Mouse (Mus musculus) hindbrain, embryonic 15.5 days (tissue): ENCODE data around the gene Pou3f1. TPM values are rescaled to one million over a fixed set of nuclear protein-coding genes. Genes with fewer than 3 reads are reported as not detected.

Experiments used
- ATAC-seq: fragments of 200-750 bp; cut with Nextera tagmentation; 2 replicates; pipeline ENCODE4 v1.8.0; 2017; ENCODE audit warnings: low read depth, moderate number of reproducible peaks, moderate TSS enrichment; ENCODE audit not compliant: low FRiP score
- H3K27ac ChIP-seq: fragments of 300-500 bp; sonication (generic); replicated peaks from 2 replicates; pipeline ENCODE4 v1.5.1; 2015; ENCODE audit warnings: mild to moderate bottlenecking, inconsistent platforms
- H3K27me3 ChIP-seq: fragments of 300-500 bp; sonication (generic); 2 replicates; pipeline ENCODE4 v1.6.1; 2015; ENCODE audit warnings: control low read depth, inconsistent platforms
- H3K36me3 ChIP-seq: fragments of 300-500 bp; sonication (generic); 2 replicates; pipeline ENCODE4 v1.6.1; 2015; ENCODE audit warnings: control low read depth, inconsistent platforms
- H3K4me1 ChIP-seq: fragments of 300-500 bp; sonication (generic); replicated peaks from 2 replicates; pipeline ENCODE4 v1.6.1; 2015; ENCODE audit warnings: control low read depth, inconsistent platforms
- H3K4me2 ChIP-seq: fragments of 300-500 bp; sonication (generic); 2 replicates; pipeline ENCODE4 v1.6.1; 2015; ENCODE audit warnings: moderate library complexity, mild to moderate bottlenecking, inconsistent platforms
- H3K4me3 ChIP-seq: fragments of 300-500 bp; sonication (generic); 2 replicates; pipeline ENCODE4 v1.5.1; 2015; ENCODE audit warnings: mild to moderate bottlenecking, inconsistent platforms
- H3K9ac ChIP-seq: fragments of 300-500 bp; sonication (generic); 2 replicates; pipeline ENCODE4 v1.6.1; 2015; ENCODE audit warnings: inconsistent platforms
- H3K9me3 ChIP-seq: fragments of 300-500 bp; sonication (generic); 2 replicates; pipeline ENCODE4 v1.6.1; 2016; ENCODE audit warnings: control low read depth, inconsistent platforms
- WGBS: fragments of 180-500 bp; shearing (Covaris S2); methylation state at CpG from one replicate; pipeline ENCODE4 v1.1.7; 2015; 5-methylcytosine and 5-hydroxymethylcytosine counted together
- polyA plus RNA-seq: library from polyadenylated mRNA; unstranded; fragments of >200 nt; fragmentation: Nextera tagmentation; extraction: Ambion mirVana; gene quantifications from 2 replicates; pipeline ENCODE4 v1.2.1, GENCODE M21; 2015

Gene Pou3f1
- polyA plus RNA-seq, 1 experiment from 2014 or later = 7.9 TPM

DNA sequence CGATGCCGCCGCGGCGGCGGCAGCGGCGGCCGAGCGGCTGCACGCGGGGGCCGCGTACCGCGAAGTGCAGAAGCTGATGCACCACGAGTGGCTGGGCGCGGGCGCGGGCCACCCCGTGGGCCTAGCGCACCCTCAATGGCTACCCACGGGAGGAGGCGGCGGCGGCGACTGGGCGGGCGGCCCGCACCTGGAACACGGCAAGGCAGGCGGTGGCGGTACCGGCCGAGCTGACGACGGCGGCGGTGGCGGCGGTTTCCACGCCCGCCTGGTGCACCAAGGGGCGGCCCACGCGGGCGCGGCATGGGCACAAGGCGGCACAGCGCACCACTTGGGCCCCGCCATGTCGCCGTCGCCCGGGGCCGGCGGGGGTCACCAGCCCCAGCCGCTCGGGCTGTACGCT is 1.2 kb downstream of the Pou3f1 start:
- Histone ChIP-seq H3K4me3 (peak overlapping the region; percentile 59), H3K9me3 (no peaks in the 10 kb centered on the region), H3K27me3 (peaks cover 63% of the 10 kb centered on the region), H3K9ac (peak overlapping the region; percentile 38), H3K36me3 (no peaks in the 10 kb centered on the region), H3K4me2 (peak overlapping the region; percentile 86), H3K27ac (0 out of 2 replicates have a peak overlapping the region, but pooled peaks have one; percentile 31), H3K4me1 (peaks cover 33% of the 10 kb centered on the region)
- WGBS = 2% methylated on average over 30 of the region's 61 CpGs
- ATAC-seq = peak; percentile 7

GRCm38 (mm10) chr4:124658412-124658851 is 1.8 kb downstream of the Pou3f1 start:
- no peaks in the 10 kb centered on the region for H3K36me3 ChIP-seq
- no peak for ATAC-seq
- peak overlapping the region; percentile 59 for H3K4me3 ChIP-seq
- peak overlapping the region; percentile 86 for H3K4me2 ChIP-seq
- H3K4me1 ChIP-seq = peaks cover 29% of the 10 kb centered on the region
- no peak overlapping the region for H3K9ac ChIP-seq
- H3K27ac ChIP-seq = no peak overlapping the region
- no peaks in the 10 kb centered on the region for H3K9me3 ChIP-seq
- H3K27me3 ChIP-seq = peaks cover 69% of the 10 kb centered on the region
- under 1% methylated on average over 39 of the region's 39 CpGs for WGBS

DNA sequence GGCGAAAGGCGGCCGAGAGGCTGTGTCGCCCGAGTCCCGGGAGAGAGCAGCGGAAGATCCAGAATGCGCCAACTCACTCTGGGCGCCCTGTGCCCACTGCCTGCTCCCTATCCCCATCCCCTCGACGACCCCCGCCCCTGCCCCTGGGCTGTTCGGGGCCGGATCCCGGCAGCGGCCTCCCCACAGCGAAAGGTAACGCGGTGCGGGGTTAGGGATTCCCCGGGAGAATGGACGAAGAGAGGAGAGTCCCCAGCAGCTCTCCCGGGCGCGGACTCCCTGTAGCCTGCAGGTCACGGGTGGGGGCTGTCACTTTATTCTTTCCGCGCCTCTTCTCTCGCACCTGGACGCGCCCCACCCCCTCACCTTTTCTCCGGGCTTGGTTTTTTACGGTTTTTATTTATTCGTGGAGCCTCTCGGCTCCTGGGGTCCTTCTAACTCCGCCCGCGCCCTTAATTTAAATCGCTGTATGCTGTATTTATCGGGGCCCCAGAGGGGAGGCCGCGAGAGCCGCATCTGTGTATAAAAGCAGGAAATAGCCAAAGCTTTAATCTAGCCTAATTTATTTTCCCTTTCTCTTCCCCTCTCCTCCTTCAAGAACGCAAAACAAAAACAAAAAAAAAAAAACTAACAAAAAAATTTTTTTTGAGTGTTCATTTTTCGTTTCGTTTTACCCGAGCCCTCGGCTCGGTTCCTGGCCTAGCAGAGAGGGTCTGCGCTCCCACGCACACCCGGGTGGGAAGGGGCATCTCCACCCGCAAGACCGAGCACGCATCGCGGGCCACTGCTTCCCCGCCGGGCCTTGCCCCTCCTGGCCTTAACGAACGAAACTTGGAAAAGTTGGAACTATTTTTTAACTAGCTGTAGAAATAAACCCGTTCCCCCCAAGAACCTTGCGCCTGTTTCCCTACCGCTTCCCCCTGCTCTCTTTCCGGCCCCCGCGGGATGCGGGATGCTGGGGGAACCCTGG is 2.9 kb downstream of the Pou3f1 start:
- H3K27me3 ChIP-seq = peaks cover 62% of the 10 kb centered on the region
- WGBS = 1% methylated on average over 68 of the region's 68 CpGs
- no peak for ATAC-seq

DNA sequence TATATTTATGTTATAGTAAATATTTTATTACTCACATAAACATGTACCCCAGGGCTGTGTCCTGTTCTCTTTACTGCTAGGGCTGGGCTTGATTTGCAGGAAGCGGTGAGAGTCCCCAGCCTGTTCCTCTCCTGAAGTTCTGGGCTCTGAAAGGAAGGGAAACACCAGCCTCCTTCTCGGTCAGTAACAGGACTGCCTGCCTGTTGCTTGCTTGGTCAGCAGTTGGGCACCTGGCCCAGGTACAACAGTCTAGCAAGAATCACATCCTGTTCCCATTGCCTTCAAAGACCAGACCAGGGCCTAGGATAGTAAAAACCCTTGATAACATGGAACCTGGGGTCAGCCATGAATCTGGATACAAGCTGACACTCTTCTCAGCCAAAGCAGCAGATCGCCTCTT is 4.0 kb downstream of the Pou3f1 start:
- 61% methylated on average over 3 of the region's 3 CpGs for WGBS
- Histone ChIP-seq H3K4me1 (peaks cover 38% of the 10 kb centered on the region), H3K27me3 (peaks cover 57% of the 10 kb centered on the region)

More for the DNA sequence above, 2.9 kb downstream of the Pou3f1 start:
- Histone ChIP-seq H3K4me3 (peak overlapping the region; percentile 59), H3K27ac (no peak overlapping the region), H3K9me3 (no peaks in the 10 kb centered on the region), H3K4me2 (peak overlapping the region; percentile 86), H3K36me3 (no peaks in the 10 kb centered on the region), H3K9ac (0 out of 2 replicates have a peak overlapping the region, but pooled peaks have one; percentile 14), H3K4me1 (peaks cover 35% of the 10 kb centered on the region)

DNA sequence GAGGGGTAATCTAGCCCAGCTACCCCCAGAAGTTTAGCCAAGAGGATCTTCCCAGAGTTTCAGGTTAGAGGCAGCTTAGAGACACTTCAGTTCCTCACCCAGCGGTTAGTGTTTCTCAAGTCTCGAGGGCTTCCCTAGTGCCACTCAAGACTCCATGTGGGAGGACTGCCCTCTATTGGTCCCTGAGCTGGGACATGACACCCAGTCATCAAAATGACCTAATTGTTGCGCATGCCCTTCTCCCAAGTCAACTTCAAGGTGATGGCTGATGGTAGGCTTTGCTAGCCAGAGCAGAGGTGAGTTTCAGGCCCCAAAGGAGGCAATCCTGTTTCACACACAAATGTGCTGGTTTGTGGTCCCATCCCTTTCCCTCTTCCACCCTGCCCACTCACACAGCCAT is 6.4 kb downstream of the Pou3f1 start:
- Histone ChIP-seq H3K27ac (no peak overlapping the region), H3K4me1 (peaks cover 33% of the 10 kb centered on the region), H3K9me3 (no peaks in the 10 kb centered on the region), H3K36me3 (no peaks in the 10 kb centered on the region), H3K4me2 (no peak overlapping the region), H3K27me3 (peaks cover 66% of the 10 kb centered on the region), H3K4me3 (no peak overlapping the region), H3K9ac (no peak overlapping the region)
- 55% methylated on average over 3 of the region's 3 CpGs for WGBS
- ATAC-seq = no peak

More for the DNA sequence above, 4.0 kb downstream of the Pou3f1 start:
- Histone ChIP-seq H3K4me3 (peak overlapping the region; percentile 12; the same call in 1 of the 2 replicates), H3K9me3 (no peaks in the 10 kb centered on the region), H3K9ac (no peak overlapping the region), H3K36me3 (no peaks in the 10 kb centered on the region), H3K27ac (no peak overlapping the region), H3K4me2 (peak overlapping the region; percentile 33)
- ATAC-seq = no peak

GRCm38 (mm10) chr4:124664185-124664584 is 7.6 kb downstream of the Pou3f1 start:
- peaks cover 26% of the 10 kb centered on the region for H3K4me1 ChIP-seq
- no peak overlapping the region for H3K27ac ChIP-seq
- no peak overlapping the region for H3K4me3 ChIP-seq
- H3K4me2 ChIP-seq = no peak overlapping the region
- peaks cover 58% of the 10 kb centered on the region for H3K27me3 ChIP-seq
- no peak overlapping the region for H3K9ac ChIP-seq
- ATAC-seq = no peak
- no peaks in the 10 kb centered on the region for H3K9me3 ChIP-seq
- WGBS = 49% methylated on average over 9 of the region's 9 CpGs
- no peaks in the 10 kb centered on the region for H3K36me3 ChIP-seq

DNA sequence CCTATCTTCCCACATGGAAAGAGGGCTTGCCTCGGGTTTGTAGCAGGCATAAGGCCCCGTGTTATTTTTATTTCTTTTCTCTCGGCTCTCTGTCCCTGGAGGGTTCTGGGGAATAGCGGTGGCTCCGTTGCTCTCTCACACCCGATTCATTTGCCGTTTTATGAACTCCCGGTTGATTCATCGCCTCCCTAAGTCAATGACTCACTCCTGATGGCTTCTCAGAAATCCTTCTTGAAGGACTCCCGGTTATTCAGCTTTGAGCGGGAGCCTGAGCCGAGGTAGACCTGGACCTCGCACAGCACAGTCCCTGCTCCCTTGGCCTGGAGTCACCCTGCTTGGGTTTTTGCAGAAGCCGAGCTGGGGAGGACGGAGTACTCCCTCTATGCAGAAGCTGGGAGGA is 8.0 kb downstream of the Pou3f1 start:
- no peak overlapping the region for H3K4me2 ChIP-seq
- no peak overlapping the region for H3K27ac ChIP-seq
- 58% methylated on average over 15 of the region's 15 CpGs for WGBS

GRCm38 (mm10) chr4:124667476-124668033 is 10.9 kb downstream of the Pou3f1 start:
- 22% methylated on average over 14 of the region's 14 CpGs for WGBS

More for the DNA sequence above, 8.0 kb downstream of the Pou3f1 start:
- no peaks in the 10 kb centered on the region for H3K9me3 ChIP-seq
- H3K9ac ChIP-seq = no peak overlapping the region
- no peaks in the 10 kb centered on the region for H3K36me3 ChIP-seq
- peaks cover 58% of the 10 kb centered on the region for H3K27me3 ChIP-seq
- no peak for ATAC-seq
- H3K4me3 ChIP-seq = no peak overlapping the region
- peaks cover 22% of the 10 kb centered on the region for H3K4me1 ChIP-seq

DNA sequence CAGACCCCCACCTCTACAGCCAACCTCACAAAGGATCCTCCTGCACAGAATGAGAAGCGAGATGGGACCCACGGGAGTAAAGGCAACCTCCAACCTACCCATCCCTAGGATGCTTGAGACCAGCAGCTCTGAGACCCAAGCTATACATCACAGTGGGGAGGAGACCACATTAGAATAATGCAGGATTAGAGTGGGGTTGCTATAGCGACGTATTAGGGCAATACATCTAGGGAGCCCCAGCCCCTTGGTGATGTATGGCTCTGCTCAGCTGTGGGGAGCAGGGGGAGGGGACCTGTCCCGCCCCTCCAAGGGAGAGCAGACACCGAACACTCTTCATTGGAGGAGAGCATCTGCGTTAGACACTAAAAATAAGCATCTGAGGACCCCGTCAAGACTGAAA is 11.5 kb downstream of the Pou3f1 start:
- Histone ChIP-seq H3K9ac (no peak overlapping the region), H3K4me1 (peaks cover 41% of the 10 kb centered on the region), H3K27me3 (peaks cover 33% of the 10 kb centered on the region), H3K36me3 (no peaks in the 10 kb centered on the region), H3K9me3 (no peaks in the 10 kb centered on the region), H3K27ac (no peak overlapping the region), H3K4me2 (no peak overlapping the region), H3K4me3 (no peak overlapping the region)
- WGBS = 8% methylated on average over 8 of the region's 8 CpGs
- peak; percentile 44; the same call in 1 of the 2 replicates for ATAC-seq

More at GRCm38 (mm10) chr4:124667476-124668033, 10.9 kb downstream of the Pou3f1 start:
- H3K9ac ChIP-seq = no peak overlapping the region
- ATAC-seq = no peak
- no peak overlapping the region for H3K4me2 ChIP-seq
- H3K27me3 ChIP-seq = peaks cover 39% of the 10 kb centered on the region
- no peaks in the 10 kb centered on the region for H3K9me3 ChIP-seq
- no peak overlapping the region for H3K27ac ChIP-seq
- H3K4me1 ChIP-seq = peaks cover 36% of the 10 kb centered on the region
- H3K4me3 ChIP-seq = no peak overlapping the region
- H3K36me3 ChIP-seq = no peaks in the 10 kb centered on the region

- H3K4me2 ChIP-seq = no peak overlapping the region
- 50% methylated on average over 8 of the region's 8 CpGs for WGBS
- H3K36me3 ChIP-seq = no peaks in the 10 kb centered on the region
- H3K4me1 ChIP-seq = peaks cover 44% of the 10 kb centered on the region
- peaks cover 21% of the 10 kb centered on the region for H3K27me3 ChIP-seq
- ATAC-seq = no peak
- no peak overlapping the region for H3K27ac ChIP-seq
- H3K4me3 ChIP-seq = no peak overlapping the region
- no peaks in the 10 kb centered on the region for H3K9me3 ChIP-seq
- H3K9ac ChIP-seq = no peak overlapping the region
These were observed 13.6 kb downstream of the Pou3f1 start for GRCm38 (mm10) chr4:124670232-124670631.

DNA sequence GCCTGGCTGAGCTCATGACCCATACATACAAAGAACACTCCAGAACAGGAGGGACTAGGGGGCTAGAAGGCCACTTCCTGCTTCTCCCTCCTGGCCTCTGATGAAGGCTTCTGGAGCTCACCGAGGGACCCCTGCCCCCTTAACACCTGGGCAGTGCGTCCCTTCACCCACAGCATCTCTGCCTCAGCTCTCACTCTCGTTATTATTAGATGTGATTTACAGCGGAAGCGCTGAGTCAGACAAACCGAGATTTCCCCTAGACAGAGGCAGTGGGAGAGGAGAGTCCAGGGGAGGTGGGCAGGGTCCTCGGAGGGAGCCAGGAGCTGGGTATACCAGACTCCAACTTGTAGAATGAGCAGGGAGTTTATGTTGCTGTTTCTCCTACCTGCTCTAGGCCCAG is 15.0 kb downstream of the Pou3f1 start:
- no peak overlapping the region for H3K9ac ChIP-seq
- H3K9me3 ChIP-seq = no peaks in the 10 kb centered on the region
- ATAC-seq = no peak
- peaks cover 15% of the 10 kb centered on the region for H3K27me3 ChIP-seq
- H3K36me3 ChIP-seq = 0 out of 2 replicates have a peak, but pooled peaks cover 4% of the 10 kb centered on the region
- 26% methylated on average over 7 of the region's 7 CpGs for WGBS
- no peak overlapping the region for H3K4me3 ChIP-seq
- H3K27ac ChIP-seq = peak overlapping the region; percentile 19; the same call in 1 of the 2 replicates
- peak overlapping the region; percentile 54 for H3K4me2 ChIP-seq
- peaks cover 44% of the 10 kb centered on the region for H3K4me1 ChIP-seq
